Mouse (Mus musculus) embryonic stem cell, embryonic (primary cell): ENCODE results near the gene Rabgef1.

Experiments used
- CTCF ChIA-PET, 4 experiments: fragments of 300-600 bp in 2 of 4; fragments of 350-600 bp in 2 of 4; sonication (Branson Sonifier 250); formaldehyde crosslinking; loops; one replicate each; lab custom pipeline; 2022; ENCODE audit warnings: inconsistent platforms in 2 of 4; lab: Charles Lee
- POLR2A ChIA-PET, 4 experiments: fragments of 300-600 bp in 2 of 4; fragments of 350-600 bp in 2 of 4; sonication (Branson Sonifier 250); formaldehyde crosslinking; loops; one replicate each; lab custom pipeline; 2022; ENCODE audit warnings: antibody characterized with exemption in 4 of 4, inconsistent platforms in 1 of 4; lab: Charles Lee

The Rabgef1 gene

GRCm38 (mm10) chr5:130171423-130171954 lies at the start of gene Rabgef1:
Gene Rabgef1 (plus strand): TSS chr5:130171798.
- CTCF ChIA-PET: interaction anchor here in 2 of 4 experiments (0.7 to 1.3 kb wide), 2 partner anchors 45 to 609 kb away, joined by 3 read pairs; partner anchors contain the start of gene Tmem248 (in 1 of the 2)
- POLR2A ChIA-PET: interaction anchor here in 3 of 4 experiments (0.7 to 5.4 kb wide), 23 partner anchors 9 to 325 kb away, joined by 3 to 39 read pairs (median 5); partner anchors contain the start of genes Chchd2 (in 1 of the 3), Sbds (in 1 of the 3), Sumf2 (in 1 of the 3) and Tyw1 (in 1 of the 3)

GRCm38 (mm10) chr5:130122355-130122754 lies 49.2 kb upstream of the Rabgef1 start:
- ChIA-PET CTCF (no interaction called here), POLR2A (interaction anchor here in 1 of 4 experiments (0.6 kb wide), 1 partner anchor 17 kb away, joined by 3 read pairs; no protein-coding TSS in a partner anchor)

GRCm38 (mm10) chr5:130124271-130124670 lies 47.3 kb upstream of the Rabgef1 start:
- POLR2A ChIA-PET: no interaction called here
- CTCF ChIA-PET: no interaction called here

GRCm38 (mm10) chr5:130128686-130129523 lies 42.7 kb upstream of the Rabgef1 start:
- ChIA-PET CTCF (interaction anchor here in 2 of 4 experiments (0.6 to 1.2 kb wide), 4 partner anchors 11 to 104 kb away, joined by 3 to 9 read pairs (median 4); no protein-coding TSS in a partner anchor), POLR2A (interaction anchor here in 3 of 4 experiments (0.6 to 1.7 kb wide), 12 partner anchors 8 to 337 kb away, joined by 3 to 6 read pairs (median 3); no protein-coding TSS in a partner anchor)

- CTCF ChIA-PET: interaction anchor here in 1 of 4 experiments (0.6 to 1.2 kb wide), 3 partner anchors 12 to 33 kb away, joined by 3 to 5 read pairs (median 3); no protein-coding TSS in a partner anchor
- POLR2A ChIA-PET: interaction anchor here in 2 of 4 experiments (0.9 to 1.7 kb wide), 6 partner anchors 9 to 127 kb away, joined by 3 to 6 read pairs (median 3); no protein-coding TSS in a partner anchor
Measured at GRCm38 (mm10) chr5:130129524-130129793, 42.1 kb upstream of the Rabgef1 start.

GRCm38 (mm10) chr5:130136597-130136996 lies 35.0 kb upstream of the Rabgef1 start:
- ChIA-PET CTCF (interaction anchor here in 1 of 4 experiments (0.6 kb wide), 1 partner anchor 137 kb away, joined by 3 read pairs; no protein-coding TSS in a partner anchor), POLR2A (no interaction called here)

GRCm38 (mm10) chr5:130139393-130139792 lies 32.2 kb upstream of the Rabgef1 start:
- ChIA-PET POLR2A (interaction anchor here in 2 of 4 experiments (0.7 to 1.4 kb wide), 3 partner anchors 12 to 76 kb away, joined by 3 to 4 read pairs (median 3); no protein-coding TSS in a partner anchor), CTCF (interaction anchor here (0.6 to 2.0 kb wide), 10 partner anchors 13 to 101 kb away, joined by 3 to 6 read pairs (median 3); no protein-coding TSS in a partner anchor)

GRCm38 (mm10) chr5:130141138-130141537 lies 30.5 kb upstream of the Rabgef1 start:
- CTCF ChIA-PET: interaction anchor here (0.5 to 1.4 kb wide), 8 partner anchors 13 to 860 kb away, joined by 3 to 6 read pairs (median 4); no protein-coding TSS in a partner anchor
- POLR2A ChIA-PET: interaction anchor here in 2 of 4 experiments (0.6 to 1.1 kb wide), 4 partner anchors 42 to 1949 kb away, joined by 3 to 6 read pairs (median 3); no protein-coding TSS in a partner anchor

GRCm38 (mm10) chr5:130142041-130142440 lies 29.6 kb upstream of the Rabgef1 start:
- CTCF ChIA-PET: interaction anchor here in 1 of 4 experiments (0.6 kb wide), 1 partner anchor 1079 kb away, joined by 3 read pairs; no protein-coding TSS in a partner anchor
- POLR2A ChIA-PET: interaction anchor here in 3 of 4 experiments (0.7 to 1.1 kb wide), 3 partner anchors 15 to 704 kb away, joined by 3 to 6 read pairs (median 4); partner anchors contain the start of gene Chchd2 (in 1 of the 3)

- CTCF ChIA-PET: interaction anchor here in 1 of 4 experiments (0.7 kb wide), 1 partner anchor 14 kb away, joined by 3 read pairs; no protein-coding TSS in a partner anchor
Measured at GRCm38 (mm10) chr5:130143101-130143500, 28.5 kb upstream of the Rabgef1 start.

GRCm38 (mm10) chr5:130143977-130144333 lies 27.6 kb upstream of the Rabgef1 start:
- ChIA-PET POLR2A (interaction anchor here in 3 of 4 experiments (0.6 to 2.7 kb wide), 5 partner anchors 23 to 233 kb away, joined by 3 to 10 read pairs (median 3); partner anchors contain the start of genes Sbds (in 1 of the 3) and Tyw1 (in 1 of the 3)), CTCF (interaction anchor here in 2 of 4 experiments (0.6 to 0.7 kb wide), 2 partner anchors 13 to 774 kb away, joined by 3 read pairs; no protein-coding TSS in a partner anchor)

More at GRCm38 (mm10) chr5:130143101-130143500, 28.5 kb upstream of the Rabgef1 start:
- POLR2A ChIA-PET: no interaction called here

- ChIA-PET CTCF (interaction anchor here in 2 of 4 experiments (0.8 to 1.2 kb wide), 2 partner anchors 9 to 100 kb away, joined by 3 read pairs; no protein-coding TSS in a partner anchor), POLR2A (interaction anchor here in 3 of 4 experiments (0.6 to 2.7 kb wide), 11 partner anchors 12 to 234 kb away, joined by 3 to 10 read pairs (median 3); partner anchors contain the start of genes Sbds (in 2 of the 3) and Tyw1 (in 2 of the 3))
Measured at GRCm38 (mm10) chr5:130144334-130145312, 27.0 kb upstream of the Rabgef1 start, which contains the start of gene Kctd7. Gene Kctd7 (plus strand): TSS chr5:130144861.

GRCm38 (mm10) chr5:130145961-130146360 lies 25.6 kb upstream of the Rabgef1 start:
- ChIA-PET POLR2A (interaction anchor here in 3 of 4 experiments (0.6 to 2.7 kb wide), 7 partner anchors 7 to 111 kb away, joined by 3 to 10 read pairs (median 3); partner anchors contain the start of genes Sbds (in 1 of the 3) and Tyw1 (in 1 of the 3)), CTCF (no interaction called here)

GRCm38 (mm10) chr5:130149726-130150310 lies 21.8 kb upstream of the Rabgef1 start:
- CTCF ChIA-PET: interaction anchor here in 2 of 4 experiments (0.7 to 1.7 kb wide), 3 partner anchors 13 to 117 kb away, joined by 3 to 4 read pairs (median 4); no protein-coding TSS in a partner anchor
- POLR2A ChIA-PET: interaction anchor here in 2 of 4 experiments (1.3 kb wide), 2 partner anchors 22 to 107 kb away, joined by 4 read pairs; partner anchors contain the start of gene Rabgef1 (in 1 of the 2)

GRCm38 (mm10) chr5:130154286-130154685 lies 17.3 kb upstream of the Rabgef1 start:
- POLR2A ChIA-PET: interaction anchor here in 3 of 4 experiments (0.5 to 1.3 kb wide), 5 partner anchors 8 to 1285 kb away, joined by 3 read pairs; partner anchors contain the start of gene Rabgef1 (in 1 of the 3)
- CTCF ChIA-PET: interaction anchor here in 2 of 4 experiments (1.4 kb wide), 2 partner anchors 9 kb away, joined by 3 to 6 read pairs; partner anchors contain the start of gene Kctd7 (in 1 of the 2)

GRCm38 (mm10) chr5:130158545-130158944 lies 13.1 kb upstream of the Rabgef1 start:
- CTCF ChIA-PET: interaction anchor here in 2 of 4 experiments (0.7 to 0.8 kb wide), 2 partner anchors 88 to 95 kb away, joined by 3 read pairs; no protein-coding TSS in a partner anchor
- POLR2A ChIA-PET: interaction anchor here in 2 of 4 experiments (0.6 to 2.2 kb wide), 4 partner anchors 13 to 366 kb away, joined by 3 to 7 read pairs (median 4); partner anchors contain the start of gene Rabgef1 (in 1 of the 2)
